Mouse (Mus musculus): Measurements from ENCODE around the gene Slc4a2.
"Not testable (repeated sequence)": the region's sequence is repeated elsewhere in the genome, so short reads cannot be mapped to it uniquely, and the experiment has no call there.

Gene Slc4a2

GRCm38 (mm10) chr5:24394165-24394894 is 29.3 kb upstream of the Slc4a2 start:
- ATAC-seq (ENCODE audit: low TSS enrichment) = peak; percentile 95

- not testable (repeated sequence) for ATAC-seq (ENCODE audit: low TSS enrichment)
These were observed 27.4 kb upstream of the Slc4a2 start for GRCm38 (mm10) chr5:24396254-24396653.

- no peak for ATAC-seq (ENCODE audit: low TSS enrichment)
These were observed 24.0 kb upstream of the Slc4a2 start for GRCm38 (mm10) chr5:24399686-24400085.

- no peak for ATAC-seq (ENCODE audit: low TSS enrichment)
These were observed 23.3 kb upstream of the Slc4a2 start for GRCm38 (mm10) chr5:24400362-24400761.

GRCm38 (mm10) chr5:24400911-24401605 is 22.6 kb upstream of the Slc4a2 start:
- ATAC-seq (ENCODE audit: low TSS enrichment) = no peak

GRCm38 (mm10) chr5:24401969-24402368 is 21.7 kb upstream of the Slc4a2 start:
- ATAC-seq (ENCODE audit: low TSS enrichment) = peak; percentile 10; the same call in 1 of the 2 replicates

GRCm38 (mm10) chr5:24404594-24405360 is 18.9 kb upstream of the Slc4a2 start:
- peak; percentile 42 for ATAC-seq (ENCODE audit: low TSS enrichment)

- ATAC-seq (ENCODE audit: low TSS enrichment) = no peak
These were observed 18.2 kb upstream of the Slc4a2 start for GRCm38 (mm10) chr5:24405389-24405876.

- ATAC-seq (ENCODE audit: low TSS enrichment) = no peak
These were observed 15.0 kb upstream of the Slc4a2 start for GRCm38 (mm10) chr5:24408651-24409050.

GRCm38 (mm10) chr5:24409466-24409865 is 14.2 kb upstream of the Slc4a2 start:
- ATAC-seq (ENCODE audit: low TSS enrichment) = no peak

GRCm38 (mm10) chr5:24412063-24412462 is 11.6 kb upstream of the Slc4a2 start:
- ATAC-seq (ENCODE audit: low TSS enrichment) = no peak

- no peak for ATAC-seq (ENCODE audit: low TSS enrichment)
These were observed 10.5 kb upstream of the Slc4a2 start, which contains the start of gene Asic3 for GRCm38 (mm10) chr5:24413042-24413693. Asic3 (plus strand) TSS chr5:24413392.

GRCm38 (mm10) chr5:24413938-24414337 is 9.7 kb upstream of the Slc4a2 start:
- no peak for ATAC-seq (ENCODE audit: low TSS enrichment)

GRCm38 (mm10) chr5:24416222-24416736 is 7.4 kb upstream of the Slc4a2 start:
- ATAC-seq (ENCODE audit: low TSS enrichment) = peak; percentile 71

GRCm38 (mm10) chr5:24417587-24417986 is 6.0 kb upstream of the Slc4a2 start:
- ATAC-seq (ENCODE audit: low TSS enrichment) = no peak

GRCm38 (mm10) chr5:24420381-24420780 is 3.3 kb upstream of the Slc4a2 start:
- ATAC-seq (ENCODE audit: low TSS enrichment) = no peak

GRCm38 (mm10) chr5:24424004-24424781 is 556 bp downstream of the Slc4a2 start:
- ATAC-seq (ENCODE audit: low TSS enrichment) = peak; percentile 5

GRCm38 (mm10) chr5:24424861-24425411 is 1.3 kb downstream of the Slc4a2 start:
- ATAC-seq (ENCODE audit: low TSS enrichment) = peak; percentile 28

GRCm38 (mm10) chr5:24425421-24426036 is 1.9 kb downstream of the Slc4a2 start:
- ATAC-seq (ENCODE audit: low TSS enrichment) = no peak

GRCm38 (mm10) chr5:24426037-24426432 is 2.4 kb downstream of the Slc4a2 start:
- ATAC-seq (ENCODE audit: low TSS enrichment) = no peak
